Mouse (Mus musculus): ENCODE data around the gene Prkag1.
"Not testable (repeated sequence)": the region's sequence is repeated elsewhere in the genome, so short reads cannot be mapped to it uniquely, and the experiment has no call there.

The Prkag1 gene

GRCm38 (mm10) chr15:98823434-98823833 lies 7.9 kb downstream of the Prkag1 start:
- DNase-seq (ENCODE audit: low spot score in 2 of 2): no peak

- no peak for DNase-seq (ENCODE audit: low spot score in 2 of 2)
These were observed 9.2 kb downstream of the Prkag1 start for GRCm38 (mm10) chr15:98822147-98822546.

GRCm38 (mm10) chr15:98821403-98821802 lies 9.9 kb downstream of the Prkag1 start:
- no peak for DNase-seq (ENCODE audit: low spot score in 2 of 2)

- no peak for DNase-seq (ENCODE audit: low spot score in 2 of 2)
These were observed 10.4 kb downstream of the Prkag1 start for GRCm38 (mm10) chr15:98820937-98821336.

- DNase-seq (ENCODE audit: low spot score in 2 of 2): no peak
These were observed 13.2 kb downstream of the Prkag1 start for GRCm38 (mm10) chr15:98818171-98818570.

GRCm38 (mm10) chr15:98812741-98813424 lies 18.4 kb downstream of the Prkag1 start:
- peak in 1 of 2 experiments; percentile 38 for DNase-seq (ENCODE audit: low spot score in 2 of 2)

- not testable (repeated sequence) for DNase-seq (ENCODE audit: low spot score in 2 of 2)
These were observed 21.1 kb downstream of the Prkag1 start for GRCm38 (mm10) chr15:98810212-98810611.

GRCm38 (mm10) chr15:98809390-98809789 lies 21.9 kb downstream of the Prkag1 start, which contains the start of gene Ddn:
Gene Ddn (minus strand): TSS chr15:98809490.
- no peak for DNase-seq (ENCODE audit: low spot score in 2 of 2)

GRCm38 (mm10) chr15:98808651-98809134 lies 22.6 kb downstream of the Prkag1 start:
- DNase-seq (ENCODE audit: low spot score in 2 of 2): peak; percentile 42 to 68

GRCm38 (mm10) chr15:98807895-98808650 lies 23.2 kb downstream of the Prkag1 start:
- peak; percentile 68 to 71 for DNase-seq (ENCODE audit: low spot score in 2 of 2)

GRCm38 (mm10) chr15:98806809-98807770 lies 24.2 kb downstream of the Prkag1 start:
- no peak for DNase-seq (ENCODE audit: low spot score in 2 of 2)

GRCm38 (mm10) chr15:98806071-98806808 lies 25.1 kb downstream of the Prkag1 start:
- DNase-seq (ENCODE audit: low spot score in 2 of 2): no peak

GRCm38 (mm10) chr15:98805324-98806040 lies 25.8 kb downstream of the Prkag1 start:
- DNase-seq (ENCODE audit: low spot score in 2 of 2): peak; percentile 60 to 66

- peak; percentile 89 to 94 for DNase-seq (ENCODE audit: low spot score in 2 of 2)
These were observed 27.3 kb downstream of the Prkag1 start for GRCm38 (mm10) chr15:98804054-98804453.

GRCm38 (mm10) chr15:98802926-98803325 lies 28.4 kb downstream of the Prkag1 start:
- no peak for DNase-seq (ENCODE audit: low spot score in 2 of 2)

- DNase-seq (ENCODE audit: low spot score in 2 of 2): peak; percentile 71 to 79
These were observed 31.9 kb downstream of the Prkag1 start for GRCm38 (mm10) chr15:98799396-98799795.

GRCm38 (mm10) chr15:98798903-98799302 lies 32.4 kb downstream of the Prkag1 start:
- no peak for DNase-seq (ENCODE audit: low spot score in 2 of 2)

GRCm38 (mm10) chr15:98797835-98798492 lies 33.4 kb downstream of the Prkag1 start:
- DNase-seq (ENCODE audit: low spot score in 2 of 2): no peak

- no peak for DNase-seq (ENCODE audit: low spot score in 2 of 2)
These were observed 34.3 kb downstream of the Prkag1 start for GRCm38 (mm10) chr15:98796803-98797595.
